Mouse (Mus musculus): ENCODE results near the gene Tmem80. TPM values are rescaled to one million over a fixed set of nuclear protein-coding genes. Genes with fewer than 3 reads are reported as not detected.

The Tmem80 gene
- polyA plus RNA-seq, 1 experiment from 2014 or later = 11.9 TPM

- no peak overlapping the region for H3K27ac ChIP-seq (ENCODE audit: low read depth)
- WGBS (ENCODE audit: insufficient replicate concordance) = 27% methylated on average over 24 of the region's 24 CpGs
- ATAC-seq (no peak), DNase-seq (peak; percentile 62)
- TF ChIP-seq CTCF (IDR thresholded peaks at IDR 0.05; ENCODE audit: low read depth) = no peak
- TF ChIP-seq EP300 (IDR thresholded peaks at IDR 0.05; ENCODE audit: low read depth) = no peak
- H3K9ac ChIP-seq (replicated peaks) = no peak overlapping the region
- H3K4me2 ChIP-seq (ENCODE audit: low read depth, low read length) = no peak overlapping the region
- H3K9me3 ChIP-seq (ENCODE audit: low read length) = no peaks in the 10 kb centered on the region
- H3K4me1 ChIP-seq (ENCODE audit: insufficient read depth) = peaks cover 25% of the 10 kb centered on the region
- H3K27me3 ChIP-seq (ENCODE audit: insufficient read depth, low read length) = no peaks in the 10 kb centered on the region
- no peak overlapping the region for H3K4me3 ChIP-seq (ENCODE audit: low read depth, low read length)
- peaks cover 6% of the 10 kb centered on the region; the same call in 1 of the 2 replicates for H3K36me3 ChIP-seq (replicated peaks; ENCODE audit: insufficient read depth, low read length)
Measured at GRCm38 (mm10) chr7:141361510-141361909, 34.0 kb downstream of the Tmem80 start.

- WGBS (ENCODE audit: insufficient replicate concordance) = 49% methylated on average over 4 of the region's 4 CpGs
- no peak overlapping the region for H3K4me2 ChIP-seq (ENCODE audit: low read depth, low read length)
- peaks cover 2% of the 10 kb centered on the region; the same call in 1 of the 2 replicates for H3K36me3 ChIP-seq (replicated peaks; ENCODE audit: insufficient read depth, low read length)
- TF ChIP-seq CTCF (IDR thresholded peaks at IDR 0.05; ENCODE audit: low read depth) (peak; percentile 96), EP300 (IDR thresholded peaks at IDR 0.05; ENCODE audit: low read depth) (no peak)
- no peak overlapping the region for H3K4me3 ChIP-seq (ENCODE audit: low read depth, low read length)
- no peaks in the 10 kb centered on the region for H3K27me3 ChIP-seq (ENCODE audit: insufficient read depth, low read length)
- peak overlapping the region; percentile 77 for H3K27ac ChIP-seq (ENCODE audit: low read depth)
- no peak overlapping the region for H3K9ac ChIP-seq (replicated peaks)
- peak; percentile 83 for DNase-seq
- H3K9me3 ChIP-seq (ENCODE audit: low read length) = no peaks in the 10 kb centered on the region
- H3K4me1 ChIP-seq (ENCODE audit: insufficient read depth) = peaks cover 25% of the 10 kb centered on the region
- ATAC-seq = peak; percentile 71
Measured at GRCm38 (mm10) chr7:141363106-141363751, 35.7 kb downstream of the Tmem80 start.

GRCm38 (mm10) chr7:141363752-141364125, 36.2 kb downstream of the Tmem80 start:
- WGBS (ENCODE audit: insufficient replicate concordance) = 58% methylated on average over 2 of the region's 2 CpGs
- H3K4me2 ChIP-seq (ENCODE audit: low read depth, low read length) = no peak overlapping the region
- no peaks in the 10 kb centered on the region for H3K9me3 ChIP-seq (ENCODE audit: low read length)
- H3K27ac ChIP-seq (ENCODE audit: low read depth) = peak overlapping the region; percentile 77
- H3K9ac ChIP-seq (replicated peaks) = 0 out of 2 replicates have a peak overlapping the region, but pooled peaks have one; percentile 9
- DNase-seq = no peak
- H3K4me3 ChIP-seq (ENCODE audit: low read depth, low read length) = no peak overlapping the region
- 0 out of 2 replicates have a peak, but pooled peaks cover 2% of the 10 kb centered on the region for H3K36me3 ChIP-seq (replicated peaks; ENCODE audit: insufficient read depth, low read length)
- ATAC-seq = peak; percentile 33
- peaks cover 25% of the 10 kb centered on the region for H3K4me1 ChIP-seq (ENCODE audit: insufficient read depth)
- H3K27me3 ChIP-seq (ENCODE audit: insufficient read depth, low read length) = no peaks in the 10 kb centered on the region
- TF ChIP-seq CTCF (IDR thresholded peaks at IDR 0.05; ENCODE audit: low read depth) (no peak), EP300 (IDR thresholded peaks at IDR 0.05; ENCODE audit: low read depth) (no peak)

- no peaks in the 10 kb centered on the region for H3K27me3 ChIP-seq (ENCODE audit: insufficient read depth, low read length)
- peak overlapping the region; percentile 43 for H3K4me2 ChIP-seq (ENCODE audit: low read depth, low read length)
- H3K9ac ChIP-seq (replicated peaks) = 0 out of 2 replicates have a peak overlapping the region, but pooled peaks have one; percentile 11
- no peak overlapping the region for H3K4me3 ChIP-seq (ENCODE audit: low read depth, low read length)
- TF ChIP-seq CTCF (IDR thresholded peaks at IDR 0.05; ENCODE audit: low read depth) (no peak), EP300 (IDR thresholded peaks at IDR 0.05; ENCODE audit: low read depth) (peak; percentile 94)
- DNase-seq (no peak), ATAC-seq (peak; percentile 85)
- H3K9me3 ChIP-seq (ENCODE audit: low read length) = no peaks in the 10 kb centered on the region
- H3K36me3 ChIP-seq (replicated peaks; ENCODE audit: insufficient read depth, low read length) = no peaks in the 10 kb centered on the region
- H3K4me1 ChIP-seq (ENCODE audit: insufficient read depth) = peaks cover 25% of the 10 kb centered on the region
- peak overlapping the region; percentile 77 for H3K27ac ChIP-seq (ENCODE audit: low read depth)
- WGBS (ENCODE audit: insufficient replicate concordance) = 60% methylated on average over 5 of the region's 5 CpGs
Measured at GRCm38 (mm10) chr7:141364349-141365048, 37.0 kb downstream of the Tmem80 start.

GRCm38 (mm10) chr7:141365049-141365445, 37.5 kb downstream of the Tmem80 start:
- WGBS (ENCODE audit: insufficient replicate concordance) = 57% methylated on average over 3 of the region's 3 CpGs
- ATAC-seq (no peak), DNase-seq (no peak)
- H3K27ac ChIP-seq (ENCODE audit: low read depth) = peak overlapping the region; percentile 77
- H3K9ac ChIP-seq (replicated peaks) = 0 out of 2 replicates have a peak overlapping the region, but pooled peaks have one; percentile 11
- TF ChIP-seq CTCF (IDR thresholded peaks at IDR 0.05; ENCODE audit: low read depth) = no peak
- TF ChIP-seq EP300 (IDR thresholded peaks at IDR 0.05; ENCODE audit: low read depth) = no peak
- peaks cover 29% of the 10 kb centered on the region for H3K4me1 ChIP-seq (ENCODE audit: insufficient read depth)
- H3K27me3 ChIP-seq (ENCODE audit: insufficient read depth, low read length) = no peaks in the 10 kb centered on the region
- H3K4me2 ChIP-seq (ENCODE audit: low read depth, low read length) = peak overlapping the region; percentile 43
- H3K4me3 ChIP-seq (ENCODE audit: low read depth, low read length) = no peak overlapping the region
- no peaks in the 10 kb centered on the region for H3K36me3 ChIP-seq (replicated peaks; ENCODE audit: insufficient read depth, low read length)
- no peaks in the 10 kb centered on the region for H3K9me3 ChIP-seq (ENCODE audit: low read length)

- Histone ChIP-seq H3K36me3 (replicated peaks; ENCODE audit: insufficient read depth, low read length) (no peaks in the 10 kb centered on the region), H3K4me2 (ENCODE audit: low read depth, low read length) (no peak overlapping the region), H3K27me3 (ENCODE audit: insufficient read depth, low read length) (no peaks in the 10 kb centered on the region), H3K27ac (ENCODE audit: low read depth) (no peak overlapping the region), H3K9ac (replicated peaks) (no peak overlapping the region), H3K9me3 (ENCODE audit: low read length) (no peaks in the 10 kb centered on the region), H3K4me3 (ENCODE audit: low read depth, low read length) (no peak overlapping the region), H3K4me1 (ENCODE audit: insufficient read depth) (peaks cover 28% of the 10 kb centered on the region)
- 78% methylated on average over 4 of the region's 4 CpGs for WGBS (ENCODE audit: insufficient replicate concordance)
- ATAC-seq (no peak), DNase-seq (no peak)
- TF ChIP-seq EP300 (IDR thresholded peaks at IDR 0.05; ENCODE audit: low read depth) (no peak), CTCF (IDR thresholded peaks at IDR 0.05; ENCODE audit: low read depth) (no peak)
Measured at GRCm38 (mm10) chr7:141367358-141367757, 39.8 kb downstream of the Tmem80 start.
